Mouse (Mus musculus): ENCODE measurements around the gene Arhgap10. TPM values are rescaled to one million over a fixed set of nuclear protein-coding genes. Genes with fewer than 3 reads are reported as not detected.

Gene Arhgap10
- polyA plus RNA-seq, 1 experiment from 2014 or later, result 7.0 TPM

DNA sequence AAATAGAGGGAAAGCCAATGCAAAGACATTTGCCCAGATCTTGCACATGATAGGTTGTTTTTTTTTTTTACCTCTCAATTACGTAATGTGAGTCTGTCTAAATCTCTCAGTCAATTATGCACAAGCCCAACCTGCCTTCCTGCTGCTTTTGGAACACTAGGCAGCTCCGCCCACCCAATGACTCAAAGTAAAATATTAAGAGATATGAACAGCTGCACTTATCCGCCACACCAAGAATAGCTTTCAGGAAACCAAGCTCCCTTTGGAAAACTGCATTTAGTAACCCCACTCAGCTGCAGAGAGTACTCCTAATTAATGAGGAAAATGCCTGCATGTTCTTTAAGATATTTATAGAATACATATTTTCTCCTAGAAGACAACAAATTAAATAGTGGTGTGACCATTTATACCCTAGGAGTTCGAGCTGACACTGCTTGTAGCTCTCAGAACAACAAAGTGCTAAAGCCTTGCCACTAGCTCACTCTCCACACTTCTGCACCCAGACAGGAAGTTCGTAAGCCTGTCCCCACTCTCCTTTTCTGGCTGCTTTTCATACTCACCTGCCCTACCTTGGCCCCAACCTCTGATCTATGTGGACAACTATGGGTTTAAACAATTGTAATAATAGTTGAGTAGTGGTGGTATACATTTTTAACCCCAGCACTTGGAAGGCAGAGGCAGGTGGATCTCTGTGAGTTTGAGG is 25.2 kb downstream of the Arhgap10 start:
- H3K4me3 ChIP-seq (ENCODE audit: low read depth, low read length), result no peak overlapping the region
- no peak overlapping the region for H3K9ac ChIP-seq (ENCODE audit: low read depth, low read length)
- ATAC-seq (ENCODE audit: low read depth), result no peak
- H3K27me3 ChIP-seq (ENCODE audit: control insufficient read depth, insufficient read depth, low read depth, low read length), result no peaks in the 10 kb centered on the region
- H3K36me3 ChIP-seq (ENCODE audit: control insufficient read depth, insufficient read depth), result no peaks in the 10 kb centered on the region
- peaks cover 35% of the 10 kb centered on the region for H3K4me1 ChIP-seq (ENCODE audit: control insufficient read depth, low read depth, low read length)
- 27% methylated on average over 5 of the region's 5 CpGs for WGBS (ENCODE audit: insufficient replicate concordance)
- no peak overlapping the region for H3K4me2 ChIP-seq (ENCODE audit: low read depth, low read length)
- H3K9me3 ChIP-seq (replicated peaks; ENCODE audit: control insufficient read depth, low read length), result no peaks in the 10 kb centered on the region
- H3K27ac ChIP-seq (ENCODE audit: low read length), result peak overlapping the region; percentile 68

DNA sequence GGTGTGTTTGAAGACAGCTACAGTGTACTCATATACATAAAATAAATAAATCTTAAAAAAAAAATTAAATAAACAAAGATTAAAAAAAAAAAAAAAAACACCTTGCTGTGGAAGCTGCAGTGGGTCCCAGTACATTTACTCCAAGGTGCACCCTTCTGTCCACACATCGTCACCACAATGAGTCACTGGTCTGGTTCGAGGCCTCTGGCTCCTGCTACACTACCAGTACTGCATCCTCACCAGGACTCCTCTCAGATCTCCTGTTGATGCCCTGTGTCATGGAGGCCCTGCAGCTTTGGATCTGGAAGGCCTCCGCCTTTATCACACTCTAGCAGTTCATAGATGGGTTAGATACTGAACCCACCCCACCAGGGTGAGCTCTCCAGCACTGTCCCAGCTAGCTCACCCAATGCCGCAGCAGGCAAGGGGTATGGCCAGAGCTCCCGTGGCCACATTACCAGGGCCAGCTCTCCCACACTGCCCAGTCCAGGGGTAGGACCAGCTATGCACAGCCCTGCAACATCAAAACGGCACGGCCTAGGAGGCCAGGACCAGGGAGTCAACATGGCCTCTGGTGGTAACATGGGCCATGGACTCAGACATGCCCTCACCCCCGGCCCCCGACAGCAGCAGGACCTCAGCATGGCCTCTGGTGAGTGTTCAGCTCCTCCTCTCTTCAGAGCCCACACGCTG is 26.4 kb downstream of the Arhgap10 start:
- no peak overlapping the region for H3K9ac ChIP-seq (ENCODE audit: low read depth, low read length)
- 49% methylated on average over 10 of the region's 10 CpGs for WGBS (ENCODE audit: insufficient replicate concordance)

DNA sequence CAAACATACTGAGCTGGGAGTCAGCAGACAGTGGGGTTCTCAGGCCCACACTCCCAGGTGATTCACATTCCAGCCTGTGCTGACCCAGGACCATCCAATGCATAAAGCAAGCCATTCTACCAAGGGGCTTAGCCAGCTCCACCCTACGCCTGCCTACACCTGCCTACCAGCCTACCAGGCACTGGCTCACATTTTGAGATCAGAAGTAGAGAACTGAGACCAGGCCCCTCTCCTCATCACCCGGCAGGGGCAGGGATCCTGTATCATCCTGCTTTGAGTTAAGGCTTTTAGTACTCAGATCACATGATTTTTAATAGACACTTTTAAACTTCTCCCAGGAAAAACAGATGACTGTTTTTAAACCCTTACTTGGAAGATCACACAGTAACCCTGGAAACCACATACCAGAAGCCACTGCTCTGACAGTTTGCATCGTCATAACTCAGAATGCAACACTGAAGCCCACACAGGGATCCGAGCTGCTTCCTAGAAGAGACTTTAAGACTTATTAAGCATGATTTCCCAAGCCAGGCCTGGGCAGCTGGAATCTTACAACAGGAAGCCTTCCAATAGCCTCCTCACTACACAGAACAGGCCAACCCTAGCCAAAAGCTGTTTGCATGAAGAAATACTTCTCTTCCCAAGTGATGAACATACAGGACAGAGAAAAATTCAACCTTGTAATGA is 27.5 kb downstream of the Arhgap10 start:
- Histone ChIP-seq H3K36me3 (ENCODE audit: control insufficient read depth, insufficient read depth) (no peaks in the 10 kb centered on the region), H3K9me3 (replicated peaks; ENCODE audit: control insufficient read depth, low read length) (no peaks in the 10 kb centered on the region), H3K4me1 (ENCODE audit: control insufficient read depth, low read depth, low read length) (peaks cover 40% of the 10 kb centered on the region), H3K9ac (ENCODE audit: low read depth, low read length) (no peak overlapping the region), H3K27ac (ENCODE audit: low read length) (0 out of 2 replicates have a peak overlapping the region, but pooled peaks have one; percentile 15), H3K27me3 (ENCODE audit: control insufficient read depth, insufficient read depth, low read depth, low read length) (no peaks in the 10 kb centered on the region), H3K4me2 (ENCODE audit: low read depth, low read length) (no peak overlapping the region), H3K4me3 (ENCODE audit: low read depth, low read length) (no peak overlapping the region)
- no peak for ATAC-seq (ENCODE audit: low read depth)
- WGBS (ENCODE audit: insufficient replicate concordance), result 42% methylated on average over 4 of the region's 4 CpGs

More for the DNA sequence above, 26.4 kb downstream of the Arhgap10 start:
- Histone ChIP-seq H3K27ac (ENCODE audit: low read length) (peak overlapping the region; percentile 20), H3K4me1 (ENCODE audit: control insufficient read depth, low read depth, low read length) (peaks cover 37% of the 10 kb centered on the region), H3K4me2 (ENCODE audit: low read depth, low read length) (peak overlapping the region; percentile 30), H3K27me3 (ENCODE audit: control insufficient read depth, insufficient read depth, low read depth, low read length) (no peaks in the 10 kb centered on the region), H3K4me3 (ENCODE audit: low read depth, low read length) (no peak overlapping the region), H3K9me3 (replicated peaks; ENCODE audit: control insufficient read depth, low read length) (no peaks in the 10 kb centered on the region), H3K36me3 (ENCODE audit: control insufficient read depth, insufficient read depth) (no peaks in the 10 kb centered on the region)
- ATAC-seq (ENCODE audit: low read depth), result peak; percentile 86

DNA sequence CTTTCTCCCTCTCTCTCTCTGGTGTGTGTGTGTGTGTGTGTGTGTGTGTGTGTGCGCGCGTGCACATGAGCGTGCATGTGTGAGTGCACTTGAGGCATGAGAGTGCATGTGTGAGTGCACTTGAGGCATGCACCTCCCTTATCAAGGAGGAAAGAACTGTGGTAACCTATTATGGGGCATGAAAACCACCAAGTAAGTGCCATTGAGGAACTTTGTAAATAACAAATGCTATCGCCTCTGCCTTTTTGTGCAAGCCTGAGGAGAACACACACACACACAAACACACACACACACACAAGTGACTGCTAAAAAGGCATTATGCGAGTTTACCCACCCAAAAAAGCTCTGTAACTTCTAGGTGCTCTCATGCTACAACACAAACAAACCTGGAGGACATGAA is 28.5 kb downstream of the Arhgap10 start:
- Histone ChIP-seq H3K4me2 (ENCODE audit: low read depth, low read length) (no peak overlapping the region), H3K27ac (ENCODE audit: low read length) (no peak overlapping the region), H3K36me3 (ENCODE audit: control insufficient read depth, insufficient read depth) (no peaks in the 10 kb centered on the region), H3K27me3 (ENCODE audit: control insufficient read depth, insufficient read depth, low read depth, low read length) (no peaks in the 10 kb centered on the region), H3K4me1 (ENCODE audit: control insufficient read depth, low read depth, low read length) (peaks cover 47% of the 10 kb centered on the region), H3K9ac (ENCODE audit: low read depth, low read length) (no peak overlapping the region), H3K4me3 (ENCODE audit: low read depth, low read length) (no peak overlapping the region), H3K9me3 (replicated peaks; ENCODE audit: control insufficient read depth, low read length) (no peaks in the 10 kb centered on the region)
- ATAC-seq (ENCODE audit: low read depth), result no peak
- 77% methylated on average over 6 of the region's 6 CpGs for WGBS (ENCODE audit: insufficient replicate concordance)

DNA sequence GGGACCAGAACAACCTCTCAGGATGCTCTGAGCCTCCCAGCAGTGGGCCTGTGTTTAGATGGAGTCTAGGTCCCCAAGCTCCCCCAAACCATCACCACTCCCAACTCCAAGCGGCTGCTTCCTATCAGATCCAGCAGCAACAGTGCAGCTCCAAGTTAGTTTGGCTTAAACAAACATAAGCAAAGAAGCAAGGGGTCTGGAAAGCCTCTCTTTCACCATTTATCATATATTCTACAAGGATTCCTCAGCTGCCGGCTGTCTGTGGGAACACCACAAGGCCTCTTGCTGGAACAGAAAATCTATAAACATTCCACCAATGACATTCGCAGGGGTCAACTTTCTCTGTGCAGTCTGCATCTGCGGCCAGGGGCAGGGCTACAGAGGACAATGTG is 29.5 kb downstream of the Arhgap10 start:
- no peak for ATAC-seq (ENCODE audit: low read depth)
- no peak overlapping the region for H3K9ac ChIP-seq (ENCODE audit: low read depth, low read length)
- H3K9me3 ChIP-seq (replicated peaks; ENCODE audit: control insufficient read depth, low read length), result no peaks in the 10 kb centered on the region
- H3K4me2 ChIP-seq (ENCODE audit: low read depth, low read length), result no peak overlapping the region
- peaks cover 56% of the 10 kb centered on the region for H3K4me1 ChIP-seq (ENCODE audit: control insufficient read depth, low read depth, low read length)
- H3K36me3 ChIP-seq (ENCODE audit: control insufficient read depth, insufficient read depth), result no peaks in the 10 kb centered on the region
- H3K4me3 ChIP-seq (ENCODE audit: low read depth, low read length), result no peak overlapping the region
- H3K27me3 ChIP-seq (ENCODE audit: control insufficient read depth, insufficient read depth, low read depth, low read length), result no peaks in the 10 kb centered on the region
- peak overlapping the region; percentile 44; the same call in 1 of the 2 replicates for H3K27ac ChIP-seq (ENCODE audit: low read length)
- WGBS (ENCODE audit: insufficient replicate concordance), result 64% methylated on average over 4 of the region's 4 CpGs

DNA sequence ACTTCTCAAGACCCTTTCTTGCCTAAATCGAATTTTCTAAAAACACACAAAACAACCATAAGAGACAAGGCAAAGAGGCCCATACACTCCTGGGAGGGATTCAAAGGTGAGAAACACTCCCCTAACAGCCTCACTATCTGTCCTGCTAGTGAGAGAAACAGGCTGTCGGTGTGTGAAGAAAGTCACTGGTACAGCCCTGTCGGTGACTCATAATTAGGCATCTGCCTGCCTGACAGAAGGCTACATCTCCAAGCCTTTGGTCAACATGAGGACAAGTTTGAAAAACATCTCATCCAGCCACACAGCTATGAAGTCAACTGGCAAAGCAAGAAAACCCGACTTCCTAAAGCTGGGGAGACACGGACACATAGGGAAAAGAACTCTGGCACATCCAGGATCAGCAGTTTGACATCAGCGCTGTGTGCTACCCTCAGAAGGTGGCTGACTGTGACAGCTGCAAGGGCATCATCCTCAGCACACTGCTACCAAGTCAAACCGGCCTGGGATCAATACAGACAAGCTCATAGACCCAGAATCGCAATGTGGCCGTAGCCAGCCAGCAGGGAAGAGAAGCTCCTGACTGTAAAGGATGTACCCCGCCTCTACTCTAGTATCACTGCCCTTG is 30.1 kb downstream of the Arhgap10 start:
- Histone ChIP-seq H3K9ac (ENCODE audit: low read depth, low read length) (no peak overlapping the region), H3K27ac (ENCODE audit: low read length) (peak overlapping the region; percentile 44; the same call in 1 of the 2 replicates), H3K9me3 (replicated peaks; ENCODE audit: control insufficient read depth, low read length) (no peaks in the 10 kb centered on the region), H3K4me1 (ENCODE audit: control insufficient read depth, low read depth, low read length) (peaks cover 58% of the 10 kb centered on the region), H3K36me3 (ENCODE audit: control insufficient read depth, insufficient read depth) (no peaks in the 10 kb centered on the region), H3K4me3 (ENCODE audit: low read depth, low read length) (no peak overlapping the region), H3K4me2 (ENCODE audit: low read depth, low read length) (no peak overlapping the region), H3K27me3 (ENCODE audit: control insufficient read depth, insufficient read depth, low read depth, low read length) (no peaks in the 10 kb centered on the region)
- WGBS (ENCODE audit: insufficient replicate concordance), result 63% methylated on average over 10 of the region's 10 CpGs
- no peak for ATAC-seq (ENCODE audit: low read depth)

DNA sequence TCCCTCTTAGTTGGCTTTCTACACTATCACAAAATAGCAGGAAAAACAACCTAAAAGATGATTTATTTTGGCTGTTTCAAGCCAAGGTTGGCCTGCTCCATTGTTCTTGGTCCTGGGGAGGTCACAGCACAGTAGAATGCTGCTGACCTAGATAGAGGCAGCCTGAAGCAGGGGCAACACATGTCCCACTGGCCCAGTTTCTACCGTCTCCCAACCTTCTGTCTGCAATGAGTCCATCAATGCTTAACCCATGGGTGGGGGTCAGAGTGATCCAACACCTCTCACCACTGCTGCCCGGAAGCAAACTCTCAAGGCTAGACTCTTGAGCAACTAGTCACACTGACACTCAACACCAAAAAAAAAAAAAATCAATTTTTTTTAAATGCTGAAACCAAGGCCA is 31.0 kb downstream of the Arhgap10 start:
- peaks cover 49% of the 10 kb centered on the region for H3K4me1 ChIP-seq (ENCODE audit: control insufficient read depth, low read depth, low read length)
- H3K4me2 ChIP-seq (ENCODE audit: low read depth, low read length), result no peak overlapping the region
- no peaks in the 10 kb centered on the region for H3K9me3 ChIP-seq (replicated peaks; ENCODE audit: control insufficient read depth, low read length)
- H3K36me3 ChIP-seq (ENCODE audit: control insufficient read depth, insufficient read depth), result no peaks in the 10 kb centered on the region
- H3K9ac ChIP-seq (ENCODE audit: low read depth, low read length), result no peak overlapping the region
- WGBS (ENCODE audit: insufficient replicate concordance), result 48% methylated on average over 2 of the region's 2 CpGs
- H3K27me3 ChIP-seq (ENCODE audit: control insufficient read depth, insufficient read depth, low read depth, low read length), result no peaks in the 10 kb centered on the region
- no peak overlapping the region for H3K27ac ChIP-seq (ENCODE audit: low read length)
- peak; percentile 23; the same call in 1 of the 2 replicates for ATAC-seq (ENCODE audit: low read depth)
- no peak overlapping the region for H3K4me3 ChIP-seq (ENCODE audit: low read depth, low read length)

DNA sequence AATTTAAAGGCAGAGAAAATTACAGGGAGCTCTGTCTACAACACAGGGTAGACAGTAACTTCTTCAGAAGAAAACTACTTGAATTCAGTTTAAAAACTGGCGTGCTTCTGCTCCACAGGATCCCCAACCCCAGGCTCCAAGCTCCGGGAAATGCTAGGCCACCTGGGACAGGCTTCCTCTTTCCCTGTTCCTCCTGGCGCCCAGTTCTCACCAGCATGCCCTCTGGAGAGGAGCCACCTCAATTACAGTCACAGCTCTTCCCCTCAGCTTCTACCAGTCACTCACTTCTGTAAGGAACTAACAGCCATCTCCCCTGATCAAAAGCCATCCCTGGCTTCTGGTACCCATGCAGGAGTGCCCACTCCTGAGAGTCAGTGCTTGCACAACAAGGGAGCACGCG is 32.9 kb downstream of the Arhgap10 start:
- ATAC-seq (ENCODE audit: low read depth), result no peak
- H3K4me1 ChIP-seq (ENCODE audit: control insufficient read depth, low read depth, low read length), result peaks cover 31% of the 10 kb centered on the region
- H3K4me2 ChIP-seq (ENCODE audit: low read depth, low read length), result no peak overlapping the region
- WGBS (ENCODE audit: insufficient replicate concordance), result 61% methylated on average over 5 of the region's 5 CpGs
- H3K27me3 ChIP-seq (ENCODE audit: control insufficient read depth, insufficient read depth, low read depth, low read length), result no peaks in the 10 kb centered on the region
- H3K27ac ChIP-seq (ENCODE audit: low read length), result no peak overlapping the region
- H3K9ac ChIP-seq (ENCODE audit: low read depth, low read length), result no peak overlapping the region
- no peaks in the 10 kb centered on the region for H3K9me3 ChIP-seq (replicated peaks; ENCODE audit: control insufficient read depth, low read length)
- no peaks in the 10 kb centered on the region for H3K36me3 ChIP-seq (ENCODE audit: control insufficient read depth, insufficient read depth)
- H3K4me3 ChIP-seq (ENCODE audit: low read depth, low read length), result no peak overlapping the region

Measured in liver, embryonic 16.5 days (tissue).